Comparison of ENCODE assay signal across 17 mouse cellular contexts in the genomic region with DNA sequence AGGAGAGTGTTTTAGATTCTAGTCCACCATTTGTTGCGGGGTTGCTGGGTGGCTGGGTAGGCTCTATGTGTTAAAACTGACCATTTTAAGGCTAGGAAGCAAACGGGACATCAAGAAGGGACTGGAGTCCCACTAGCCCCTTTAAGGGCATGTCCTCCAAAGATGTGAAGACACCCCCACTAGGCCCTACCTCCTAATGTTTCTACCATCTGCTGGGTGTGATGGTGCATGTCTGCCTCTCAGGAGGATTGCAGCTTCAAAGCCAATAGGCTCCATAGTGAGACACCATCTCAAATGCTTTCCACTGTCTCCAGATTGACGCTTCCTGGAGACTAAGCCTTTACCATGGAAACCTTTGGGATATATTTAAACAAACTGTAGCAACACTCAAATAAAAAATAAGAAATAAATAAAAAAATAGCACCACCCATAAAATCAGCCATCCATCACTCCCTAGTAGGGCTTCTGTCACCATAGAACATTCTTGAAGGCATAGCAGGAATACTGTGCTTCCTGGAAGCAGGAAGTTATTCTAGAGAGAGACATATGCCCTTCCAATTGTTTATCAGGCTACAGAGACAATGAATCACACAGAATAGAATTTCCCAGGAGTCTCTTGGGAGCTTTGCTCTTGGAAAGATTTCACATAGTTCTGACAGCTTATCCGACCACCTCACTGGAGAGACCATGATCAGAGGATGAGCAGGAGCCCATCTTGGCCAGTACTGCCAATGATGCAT.
DNase-seq lines count a peak whose midpoint lies in the region; ATAC-seq and TF ChIP-seq lines count a peak whose summit lies in the region.
"Had no signal": no experiment of that assay in that cellular context is flagged by ENCODE, and none has a peak within 500 bp of the region (broad histone marks: within the 10 kb centered on the region; RNA-seq: fewer than 3 reads in every experiment).

No protein-coding gene starts in this region.

- no peaks in the 10 kb centered on the region for H3K27me3 ChIP-seq in lung, embryonic 16.5 days (ENCODE audit: control insufficient read depth, insufficient read depth, low read depth, low read length)
- no peaks in the 10 kb centered on the region for H3K27me3 ChIP-seq in kidney, postnatal 0 days (ENCODE audit: insufficient read depth, low read length)
- H3K27me3 ChIP-seq: embryonic facial prominence, embryonic 13.5 days; heart, embryonic 12.5 days; hindbrain, embryonic 15.5 days; liver, embryonic 12.5 days; neural tube, embryonic 13.5 days had no signal

- no peak overlapping the region for H3K4me2 ChIP-seq in lung, embryonic 16.5 days (ENCODE audit: low read depth, low read length)
- no peak overlapping the region for H3K4me2 ChIP-seq in kidney, postnatal 0 days (ENCODE audit: low read length)
- H3K4me2 ChIP-seq: embryonic facial prominence, embryonic 13.5 days; heart, embryonic 12.5 days; hindbrain, embryonic 15.5 days; liver, embryonic 12.5 days; neural tube, embryonic 13.5 days had no signal

- no peak for TF ChIP-seq CTCF in kidney, postnatal 0 days (IDR thresholded peaks at IDR 0.05; ENCODE audit: low read depth)

- peak; percentile 38; the same call in 1 of the 2 replicates for ATAC-seq in lung, embryonic 16.5 days (ENCODE audit: low read depth)
- ATAC-seq in kidney, postnatal 0 days (replicated peaks; ENCODE audit: low FRiP score, low read depth) = no peak
- ATAC-seq: liver, embryonic 12.5 days had no signal

- intact Hi-C loops in heart, postnatal 10 days (cut with DNase I) = loop anchor here (5.0 kb wide), 1 partner anchor 94 kb away; no protein-coding TSS in a partner anchor
- intact Hi-C loops in heart, postnatal 25 days (cut with DNase I) = loop anchor here (5.0 kb wide), 1 partner anchor 84 kb away; no protein-coding TSS in a partner anchor

- 63% methylated on average over 4 of the region's 4 CpGs for WGBS in lung, embryonic 16.5 days
- WGBS in kidney, postnatal 0 days = 35% methylated on average over 4 of the region's 4 CpGs

- no peak overlapping the region for H3K4me3 ChIP-seq in lung, embryonic 16.5 days (ENCODE audit: low read length)
- no peak overlapping the region for H3K4me3 ChIP-seq in kidney, postnatal 0 days (replicated peaks; ENCODE audit: low read depth, low read length)
- H3K4me3 ChIP-seq: embryonic facial prominence, embryonic 13.5 days; heart, embryonic 12.5 days; hindbrain, embryonic 15.5 days; liver, embryonic 12.5 days; neural tube, embryonic 13.5 days had no signal

- H3K9me3 ChIP-seq in lung, embryonic 16.5 days (ENCODE audit: control insufficient read depth, low read length) = no peaks in the 10 kb centered on the region
- no peaks in the 10 kb centered on the region for H3K9me3 ChIP-seq in kidney, postnatal 0 days (replicated peaks; ENCODE audit: low read length)
- H3K9me3 ChIP-seq: heart, embryonic 12.5 days; hindbrain, embryonic 15.5 days; liver, embryonic 12.5 days; neural tube, embryonic 13.5 days had no signal

- no peak overlapping the region for H3K9ac ChIP-seq in lung, embryonic 16.5 days (ENCODE audit: low read length)
- H3K9ac ChIP-seq in kidney, postnatal 0 days (ENCODE audit: low read depth, low read length) = no peak overlapping the region
- H3K9ac ChIP-seq: embryonic facial prominence, embryonic 13.5 days; heart, embryonic 12.5 days; hindbrain, embryonic 15.5 days; liver, embryonic 12.5 days; neural tube, embryonic 13.5 days had no signal

- DNase-seq in adrenal gland, adult (ENCODE audit: inconsistent age in 2 of 2, low spot score in 1 of 2) = peak; percentile 2 to 28
- DNase-seq in adrenal gland, adult 2 months = no peak
- peak; percentile 25 for DNase-seq in heart, postnatal 10 days
- no peak for DNase-seq in heart, postnatal 25 days (ENCODE audit: low spot score)
- DNase-seq in lung, postnatal 36 days = no peak
- peak; percentile 77 for DNase-seq in kidney, postnatal 0 days (ENCODE audit: low spot score)
- no peak for DNase-seq in thymus, postnatal 25 days
- DNase-seq: adrenal gland, postnatal 14 days; lung, postnatal 14 days; right cerebral cortex, postnatal 4 days; thymus, postnatal 4 days had no signal

- no peak overlapping the region for H3K27ac ChIP-seq in lung, embryonic 16.5 days (ENCODE audit: low read length)
- H3K27ac ChIP-seq in kidney, postnatal 0 days = no peak overlapping the region
- H3K27ac ChIP-seq: embryonic facial prominence, embryonic 13.5 days; hindbrain, embryonic 15.5 days; liver, embryonic 12.5 days; neural tube, embryonic 13.5 days had no signal

- no peaks in the 10 kb centered on the region for H3K4me1 ChIP-seq in lung, embryonic 16.5 days (replicated peaks; ENCODE audit: control insufficient read depth, insufficient read depth, low read length)
- H3K4me1 ChIP-seq in kidney, postnatal 0 days (replicated peaks; ENCODE audit: insufficient read depth, low read length) = no peaks in the 10 kb centered on the region
- H3K4me1 ChIP-seq: embryonic facial prominence, embryonic 13.5 days; heart, embryonic 12.5 days; hindbrain, embryonic 15.5 days had no signal

- no peaks in the 10 kb centered on the region for H3K36me3 ChIP-seq in lung, embryonic 16.5 days (ENCODE audit: control insufficient read depth, insufficient read depth, low read length)
- no peaks in the 10 kb centered on the region for H3K36me3 ChIP-seq in kidney, postnatal 0 days (ENCODE audit: insufficient read depth, low read length)
- H3K36me3 ChIP-seq: embryonic facial prominence, embryonic 13.5 days; heart, embryonic 12.5 days; hindbrain, embryonic 15.5 days; liver, embryonic 12.5 days; neural tube, embryonic 13.5 days had no signal

Comparison
In these comparisons a context has a peak if more than half of its experiments do, and no peak if none do; other contexts are left out.
1. DNase-seq: peak in adrenal gland, adult (2 of 2), heart, postnatal 10 days (2 of 2) and kidney, postnatal 0 days (single experiment); none in adrenal gland, adult 2 months (single experiment), heart, postnatal 25 days (single experiment), lung, postnatal 36 days (single experiment) and thymus, postnatal 25 days (single experiment).